Mouse (Mus musculus) CH12.LX (cell line): ENCODE data around the gene Ifnar1. TPM values are rescaled to one million over a fixed set of nuclear protein-coding genes. Genes with fewer than 3 reads are reported as not detected.

Experiments
- DNase-seq: peaks from one replicate; pipeline ENCODE4 v3.0.0-alpha.2; 2013; ENCODE audit errors: extremely low read depth
- H3K27ac ChIP-seq: 2 replicates; pipeline ENCODE4 v1.5.1; 2012; ENCODE audit warnings: low read depth, mild to moderate bottlenecking, control low read depth, moderate library complexity; ENCODE audit not compliant: insufficient read depth
- H3K27me3 ChIP-seq: replicated peaks from 2 replicates; pipeline ENCODE3; 2012; ENCODE audit warnings: inconsistent platforms
- H3K36me3 ChIP-seq, 2 experiments: replicated peaks in 1 of 2; 2 replicates each; pipeline versions ENCODE3 to v1.6.1; 2012; ENCODE audit warnings: inconsistent platforms in 1 of 2, low read length in 1 of 2, mild to moderate bottlenecking in 1 of 2, mixed read lengths in 1 of 2, moderate library complexity in 1 of 2; ENCODE audit not compliant: control insufficient read depth in 1 of 2, insufficient read depth in 1 of 2
- H3K4me1 ChIP-seq, 2 experiments: 2 replicates each; pipeline ENCODE4 v1.6.1; 2012; ENCODE audit warnings: inconsistent platforms in 1 of 2, moderate library complexity in 1 of 2; ENCODE audit not compliant: insufficient read depth in 2 of 2, control insufficient read depth in 1 of 2
- H3K4me2 ChIP-seq: 2 replicates; pipeline ENCODE4 v1.6.1; 2012; ENCODE audit warnings: low read depth, mild to moderate bottlenecking, control low read depth; ENCODE audit not compliant: poor library complexity, insufficient read depth, severe bottlenecking
- H3K4me3 ChIP-seq, 3 experiments: fragments of 150-350 bp in 1 of 3; sonication (generic) in 1 of 3; replicated peaks in 1 of 3; 2 replicates each; pipeline versions ENCODE3 to v1.5.1; 2011 to 2012; ENCODE audit warnings: low read depth in 2 of 3, low read length in 2 of 3, mild to moderate bottlenecking in 2 of 3, moderate library complexity in 2 of 3, control low read depth in 1 of 3, improper control_type of control experiment in 1 of 3, inconsistent platforms in 1 of 3, mixed read lengths in 1 of 3; ENCODE audit not compliant: poor library complexity in 1 of 3
- H3K79me2 ChIP-seq: replicated peaks from 2 replicates; pipeline ENCODE4 v1.6.1; 2012; ENCODE audit warnings: mild to moderate bottlenecking, moderate library complexity; ENCODE audit not compliant: control insufficient read depth, poor library complexity, insufficient read depth, severe bottlenecking; ENCODE audit errors: extremely low read depth
- H3K9ac ChIP-seq: 2 replicates; pipeline ENCODE4 v1.6.1; 2012; ENCODE audit warnings: low read depth, mild to moderate bottlenecking, control low read depth, moderate library complexity; ENCODE audit not compliant: insufficient read depth
- H3K9me3 ChIP-seq: replicated peaks from 2 replicates; pipeline ENCODE3; 2012; ENCODE audit warnings: low read length, inconsistent platforms, mixed read lengths
- CHD1 ChIP-seq: IDR thresholded peaks from 2 replicates; pipeline ENCODE4 v1.6.1; 2012; ENCODE audit warnings: low read depth, low read length, improper control_type of control experiment, inconsistent platforms
- CHD2 ChIP-seq: IDR thresholded peaks from 2 replicates; pipeline ENCODE4 v1.6.1; 2011; ENCODE audit warnings: low read length, improper control_type of control experiment
- ELF1 ChIP-seq: IDR thresholded peaks from 2 replicates; pipeline ENCODE4 v1.6.1; 2014; ENCODE audit warnings: low read depth, mild to moderate bottlenecking, inconsistent platforms, low read length, improper control_type of control experiment
- GABPA ChIP-seq: IDR thresholded peaks from 2 replicates; pipeline ENCODE4 v1.6.1; 2012; ENCODE audit warnings: low read depth, low read length, improper control_type of control experiment, inconsistent platforms; ENCODE audit not compliant: insufficient replicate concordance
- HCFC1 ChIP-seq: IDR thresholded peaks from 2 replicates; pipeline ENCODE4 v1.6.1; 2012; ENCODE audit warnings: low read depth, mild to moderate bottlenecking, inconsistent platforms, low read length, improper control_type of control experiment
- IRF4 ChIP-seq: IDR thresholded peaks from 2 replicates; pipeline ENCODE4 v1.6.1; 2014; ENCODE audit warnings: low read depth, mild to moderate bottlenecking, inconsistent platforms, low read length, improper control_type of control experiment
- JUN ChIP-seq: IDR thresholded peaks from 2 replicates; pipeline ENCODE4 v1.6.1; 2011; ENCODE audit warnings: low read depth, mild to moderate bottlenecking, low read length, improper control_type of control experiment, moderate library complexity; ENCODE audit not compliant: insufficient read depth
- JUND ChIP-seq: conservative IDR thresholded peaks from 2 replicates; pipeline ENCODE4 v1.6.1; 2011; ENCODE audit warnings: low read depth, low read length, improper control_type of control experiment
- KAT2A ChIP-seq: IDR thresholded peaks from 2 replicates; pipeline ENCODE4 v1.6.1; 2012; ENCODE audit warnings: low read length, improper control_type of control experiment, inconsistent platforms; ENCODE audit not compliant: insufficient replicate concordance
- MAFK ChIP-seq: IDR thresholded peaks from 2 replicates; pipeline ENCODE4 v1.6.1; 2011; ENCODE audit warnings: low read length, improper control_type of control experiment; ENCODE audit not compliant: insufficient replicate concordance
- MEF2A ChIP-seq: IDR thresholded peaks from 2 replicates; pipeline ENCODE4 v1.6.1; 2014; ENCODE audit warnings: low read depth, mild to moderate bottlenecking, inconsistent platforms, low read length, improper control_type of control experiment, borderline replicate concordance
- NELFE ChIP-seq: IDR thresholded peaks from 2 replicates; pipeline ENCODE4 v1.6.1; 2011; ENCODE audit warnings: low read depth, low read length, improper control_type of control experiment
- NRF1 ChIP-seq: IDR thresholded peaks from 2 replicates; pipeline ENCODE4 v1.6.1; 2014; ENCODE audit warnings: low read depth, mild to moderate bottlenecking, inconsistent platforms, low read length, improper control_type of control experiment, moderate library complexity
- POLR2A ChIP-seq: IDR thresholded peaks from 2 replicates; pipeline ENCODE4 v1.6.1; 2011; ENCODE audit warnings: low read depth, mild to moderate bottlenecking, improper control_type of control experiment, low read length
- RCOR1 ChIP-seq: conservative IDR thresholded peaks from 2 replicates; pipeline ENCODE4 v1.6.1; 2012; ENCODE audit warnings: low read depth, mild to moderate bottlenecking, inconsistent platforms, low read length, improper control_type of control experiment
- ZC3H11A ChIP-seq: IDR thresholded peaks from 2 replicates; pipeline ENCODE4 v1.6.1; 2012; ENCODE audit warnings: low read depth, mild to moderate bottlenecking, inconsistent platforms, low read length, improper control_type of control experiment
- ZMIZ1 ChIP-seq: IDR thresholded peaks from 2 replicates; pipeline ENCODE4 v1.6.1; 2012; ENCODE audit warnings: low read depth, mild to moderate bottlenecking, inconsistent platforms, low read length, improper control_type of control experiment
- ZNF384 ChIP-seq: IDR thresholded peaks from 2 replicates; pipeline ENCODE4 v1.6.1; 2012; ENCODE audit warnings: low read depth, low read length, improper control_type of control experiment, inconsistent platforms
- dilution Hi-C: fragments of 300-500 bp; cut with MboI; formaldehyde crosslinking; loops from 2 replicates; pipeline ENCODE4 v1.14.3; 2020; ENCODE audit warnings: low sequenced_read_pairs; ENCODE audit not compliant: extremely low pct_unique_long_range_greater_than_20kb, extremely low pct_ligation_motif_present
- in situ Hi-C: fragments of 300-500 bp; cut with MboI; formaldehyde crosslinking; loops from 3 replicates; pipeline ENCODE4 v1.14.3; 2019; ENCODE audit warnings: low sequenced_read_pairs, low pct_ligation_motif_present, low pct_unique_long_range_greater_than_20kb, mixed read lengths
- polyA plus RNA-seq: library from polyadenylated mRNA; unstranded; fragments of >175 nt; gene quantifications from 2 replicates; pipeline ENCODE4 v1.2.1, GENCODE M21; 2012; ENCODE audit warnings: low read depth; ENCODE audit not compliant: insufficient read length
- total RNA-seq, 2 experiments: library from RNA; depleted of rRNA; stranded (reverse); fragments of 300-350 nt in 1 of 2; fragments of >200 nt in 1 of 2; gene quantifications; 2 replicates each; pipeline ENCODE4 v1.2.3; 2012 to 2014

Gene Ifnar1
- total and polyA plus RNA-seq, 3 experiments, result 32.8 to 49.4 (median 40.3) TPM

DNA sequence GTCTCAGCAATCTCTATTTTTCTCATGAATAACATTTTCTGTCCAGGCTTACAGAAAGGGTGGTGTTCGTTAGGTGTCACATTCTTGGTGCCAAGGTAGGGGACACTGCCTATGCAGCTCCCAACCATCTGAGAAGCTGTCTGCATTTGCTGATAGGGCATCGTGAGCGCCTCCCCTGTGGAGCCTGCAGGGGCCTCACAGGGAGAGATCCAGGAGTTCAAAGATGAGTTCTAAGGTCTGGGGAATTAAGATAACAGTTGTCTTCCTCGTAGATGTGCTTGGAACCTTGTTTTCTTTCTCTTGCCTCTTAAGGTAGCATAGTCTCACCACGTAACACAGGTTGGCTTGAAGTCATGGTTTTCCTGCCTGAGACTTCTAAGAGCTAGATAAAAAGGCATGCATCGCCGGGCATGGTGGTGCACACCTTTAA is 43.2 kb upstream of the Ifnar1 start:
- Histone ChIP-seq H3K79me2 (no peaks in the 10 kb centered on the region), H3K9me3 (peaks cover 4% of the 10 kb centered on the region), H3K4me2 (no peak overlapping the region), H3K27ac (no peak overlapping the region), H3K4me1 (peaks cover 7 to 53% of the 10 kb centered on the region in 2 experiments; a peak in 3 of 4 replicates), H3K36me3 (no peaks in the 10 kb centered on the region), H3K4me3 (no peak overlapping the region), H3K9ac (no peak overlapping the region), H3K27me3 (no peaks in the 10 kb centered on the region)
- in situ Hi-C loops, result no loop called here
- DNase-seq, result no peak
- dilution Hi-C loops, result no loop called here
- TF ChIP-seq JUND, result no peak
- no peak for TF ChIP-seq IRF4
- no peak for TF ChIP-seq ZC3H11A
- TF ChIP-seq GABPA, result no peak
- TF ChIP-seq KAT2A, result no peak
- TF ChIP-seq NELFE, result no peak
- no peak for TF ChIP-seq ELF1
- TF ChIP-seq CHD2, result no peak
- no peak for TF ChIP-seq MAFK
- no peak for TF ChIP-seq CHD1
- TF ChIP-seq HCFC1, result no peak
- TF ChIP-seq MEF2A, result no peak
- no peak for TF ChIP-seq NRF1
- no peak for TF ChIP-seq ZNF384
- TF ChIP-seq JUN, result no peak

DNA sequence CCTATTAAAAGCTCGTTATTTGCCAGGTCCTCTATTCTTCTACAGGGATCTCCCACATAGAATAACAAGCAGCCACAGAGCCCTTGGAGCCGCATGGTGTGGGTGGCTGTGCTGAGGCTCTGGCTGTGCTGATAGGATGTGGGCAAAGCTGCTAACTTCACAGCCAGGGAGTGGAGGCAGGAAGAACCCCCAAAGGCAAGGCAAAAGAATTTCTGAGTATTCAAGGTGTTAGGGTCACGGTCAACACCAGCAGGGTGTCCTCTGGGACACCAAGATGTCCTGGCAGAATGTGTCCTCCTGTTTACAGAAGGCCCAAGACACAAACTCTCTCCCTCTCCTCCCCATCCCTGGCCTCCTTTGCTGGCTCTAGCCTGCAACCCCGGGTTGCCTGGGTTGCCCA is 42.6 kb upstream of the Ifnar1 start:
- DNase-seq, result no peak
- dilution Hi-C loops, result no loop called here
- in situ Hi-C loops, result no loop called here
- H3K4me1 ChIP-seq, result peaks cover 13 to 58% of the 10 kb centered on the region in 2 experiments
- no peaks in the 10 kb centered on the region for H3K79me2 ChIP-seq
- H3K27ac ChIP-seq, result no peak overlapping the region
- no peak overlapping the region for H3K4me3 ChIP-seq
- no peak overlapping the region for H3K9ac ChIP-seq
- H3K4me2 ChIP-seq, result no peak overlapping the region
- no peaks in the 10 kb centered on the region for H3K27me3 ChIP-seq
- TF ChIP-seq RCOR1, result no peak
- no peak for TF ChIP-seq NELFE
- no peak for TF ChIP-seq HCFC1
- no peak for TF ChIP-seq ZMIZ1
- no peak for TF ChIP-seq KAT2A
- TF ChIP-seq ELF1, result no peak
- no peak for TF ChIP-seq POLR2A
- H3K36me3 ChIP-seq, result no peaks in the 10 kb centered on the region
- peaks cover 4% of the 10 kb centered on the region for H3K9me3 ChIP-seq
